Mouse (Mus musculus) MEL (cell line): ENCODE data around the gene Ar.

Experiments used
- BHLHE40 ChIP-seq: IDR thresholded peaks from 2 replicates; pipeline ENCODE4 v1.6.1; 2012; ENCODE audit warnings: low read depth, mild to moderate bottlenecking, inconsistent platforms, low read length, improper control_type of control experiment, borderline replicate concordance
- CTCF ChIP-seq, 3 experiments: IDR thresholded peaks in 2 of 3; conservative IDR thresholded peaks in 1 of 3; 2 replicates each; pipeline ENCODE4 v1.5.1; 2011 to 2012; ENCODE audit warnings: low read length in 3 of 3, low read depth in 2 of 3, mild to moderate bottlenecking in 2 of 3, improper control_type of control experiment in 1 of 3, inconsistent platforms in 1 of 3, mixed read lengths in 1 of 3, moderate library complexity in 1 of 3; ENCODE audit not compliant: control insufficient read depth in 1 of 3, insufficient read depth in 1 of 3, poor library complexity in 1 of 3, severe bottlenecking in 1 of 3
- ELF1 ChIP-seq: IDR thresholded peaks from 2 replicates; pipeline ENCODE4 v1.6.1; 2014; ENCODE audit warnings: low read depth, mild to moderate bottlenecking, inconsistent platforms, low read length, improper control_type of control experiment, moderate library complexity
- GATA1 ChIP-seq: IDR thresholded peaks from 2 replicates; pipeline ENCODE4 v1.6.1; 2011; ENCODE audit warnings: low read depth, low read length, improper control_type of control experiment
- MAX ChIP-seq: IDR thresholded peaks from 2 replicates; pipeline ENCODE4 v1.6.1; 2011; ENCODE audit warnings: low read length, improper control_type of control experiment
- POLR2A ChIP-seq, 2 experiments: IDR thresholded peaks; 2 replicates each; pipeline ENCODE4 v1.6.1; 2011 to 2012; ENCODE audit warnings: low read length in 2 of 2, mild to moderate bottlenecking in 2 of 2, control low read depth in 1 of 2, improper control_type of control experiment in 1 of 2, low read depth in 1 of 2, moderate library complexity in 1 of 2; ENCODE audit not compliant: control insufficient read depth in 1 of 2, insufficient read depth in 1 of 2, poor library complexity in 1 of 2
- SMC3 ChIP-seq: IDR thresholded peaks from 2 replicates; pipeline ENCODE4 v1.6.1; 2011; ENCODE audit warnings: low read depth, low read length, improper control_type of control experiment
- TAL1 ChIP-seq: IDR thresholded peaks from 2 replicates; pipeline ENCODE4 v1.6.1; 2012; ENCODE audit warnings: mild to moderate bottlenecking, inconsistent platforms, low read length, moderate library complexity, mixed read lengths
- UBTF ChIP-seq: IDR thresholded peaks from 2 replicates; pipeline ENCODE4 v1.6.1; 2012; ENCODE audit warnings: low read depth, mild to moderate bottlenecking, inconsistent platforms, low read length, improper control_type of control experiment, moderate library complexity, borderline replicate concordance; ENCODE audit not compliant: insufficient read depth
- ZC3H11A ChIP-seq: IDR thresholded peaks from 2 replicates; pipeline ENCODE4 v1.6.1; 2012; ENCODE audit warnings: low read depth, mild to moderate bottlenecking, inconsistent platforms, low read length, improper control_type of control experiment
- ZMIZ1 ChIP-seq: IDR thresholded peaks from 2 replicates; pipeline ENCODE4 v1.6.1; 2012; ENCODE audit warnings: low read depth, mild to moderate bottlenecking, inconsistent platforms, low read length, improper control_type of control experiment, moderate library complexity

GRCm38 (mm10) chrX:98148531-98149342 lies at the start of gene Ar:
- TF ChIP-seq CTCF (IDR thresholded peaks at IDR 0.05 in 2 of 3, conservative IDR thresholded peaks at IDR 0.05 in 1 of 3; ENCODE audit: control insufficient read depth in 1 of 3, insufficient read depth in 1 of 3, low read depth in 2 of 3, low read length in 3 of 3, poor library complexity in 1 of 3, severe bottlenecking in 1 of 3) (no peak), GATA1 (no peak), ELF1 (no peak), MAX (no peak), ZC3H11A (no peak), UBTF (no peak), SMC3 (no peak), BHLHE40 (no peak), POLR2A (IDR thresholded peaks at IDR 0.05; ENCODE audit: control insufficient read depth in 1 of 2, insufficient read depth in 1 of 2, low read depth in 1 of 2, low read length in 2 of 2, poor library complexity in 1 of 2) (no peak), ZMIZ1 (no peak), TAL1 (no peak)
